8 mouse cellular contexts compared by ENCODE assay signal in the genomic region with DNA sequence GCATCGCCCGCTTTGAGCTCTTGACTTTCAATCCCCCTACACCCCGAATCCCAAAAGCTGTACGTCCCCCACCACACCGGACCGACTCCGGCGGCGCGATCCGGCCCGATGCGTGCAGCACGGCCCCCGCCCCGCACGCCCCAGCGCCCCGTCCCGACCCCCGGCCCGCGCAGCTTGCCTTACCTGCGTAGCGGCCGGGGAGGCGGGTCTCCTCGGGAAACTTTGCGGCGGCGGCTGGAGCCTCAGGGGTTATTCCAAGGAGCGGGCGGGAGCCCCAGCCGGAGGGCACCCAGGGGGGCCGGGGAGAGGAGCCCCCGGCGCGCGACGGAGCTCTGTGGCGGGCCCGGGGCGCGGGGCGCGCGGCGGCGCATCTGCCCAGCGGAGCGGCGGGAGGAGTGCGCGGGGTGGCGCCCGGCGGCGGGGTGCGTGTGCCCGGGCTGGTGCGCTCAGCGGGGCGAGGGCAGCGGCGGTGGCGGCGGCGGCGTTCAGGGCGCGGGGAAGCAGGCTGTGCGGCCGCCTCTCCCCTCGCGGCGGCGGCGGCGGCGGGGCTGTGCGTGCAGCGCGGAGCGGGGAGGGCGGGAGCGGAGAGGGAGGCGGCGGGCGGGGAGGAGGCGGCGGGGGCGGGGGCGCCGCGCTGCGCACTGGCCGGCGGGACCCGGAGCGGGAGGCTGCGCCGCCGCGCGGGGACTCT. TPM values are rescaled to one million over a fixed set of nuclear protein-coding genes. Genes with fewer than 3 reads are reported as not detected.
DNase-seq lines count a peak whose midpoint lies in the region; ATAC-seq lines count a peak whose summit lies in the region.

No protein-coding gene starts in this region.

- H3K9ac ChIP-seq in hindbrain, embryonic 13.5 days: peak overlapping the region; percentile 87

- no peaks in the 10 kb centered on the region for H3K9me3 ChIP-seq in hindbrain, embryonic 13.5 days
- no peaks in the 10 kb centered on the region for H3K9me3 ChIP-seq in midbrain, embryonic 10.5 days (replicated peaks)

- peak; percentile 59 for DNase-seq in cerebellum, adult 11 months
- no peak for DNase-seq in cerebellum, postnatal 4 days (ENCODE audit: low spot score in 2 of 2)
- peak; percentile 66 for DNase-seq in right cerebral cortex, postnatal 25 days
- no peak for DNase-seq in right cerebral cortex, postnatal 36 days (ENCODE audit: low spot score in 2 of 2)
- DNase-seq in midbrain, embryonic 10.5 days (ENCODE audit: low spot score): peak; percentile 58
- DNase-seq in thymus, postnatal 36 days: peak; percentile 17 to 36

- peak overlapping the region; percentile 62 for H3K27ac ChIP-seq in hindbrain, embryonic 13.5 days
- H3K27ac ChIP-seq in midbrain, embryonic 10.5 days (replicated peaks): peak overlapping the region; percentile 86

- H3K36me3 ChIP-seq in hindbrain, embryonic 13.5 days: no peaks in the 10 kb centered on the region
- H3K36me3 ChIP-seq in midbrain, embryonic 10.5 days: no peaks in the 10 kb centered on the region

- peak overlapping the region; percentile 78 for H3K4me3 ChIP-seq in hindbrain, embryonic 13.5 days
- peak overlapping the region; percentile 76 for H3K4me3 ChIP-seq in midbrain, embryonic 10.5 days

- peak; percentile 29 for ATAC-seq in hindbrain, embryonic 13.5 days (ENCODE audit: low FRiP score)
- ATAC-seq in megakaryocyte progenitor cell, adult 5-6 weeks (replicated peaks; ENCODE audit: poor library complexity): no peak

- peaks cover 72% of the 10 kb centered on the region for H3K27me3 ChIP-seq in hindbrain, embryonic 13.5 days
- peaks cover 98% of the 10 kb centered on the region for H3K27me3 ChIP-seq in midbrain, embryonic 10.5 days (ENCODE audit: low read depth, poor library complexity, severe bottlenecking)

- peak overlapping the region; percentile 93 for H3K4me2 ChIP-seq in hindbrain, embryonic 13.5 days

- H3K4me1 ChIP-seq in hindbrain, embryonic 13.5 days (replicated peaks): peaks cover 45% of the 10 kb centered on the region
- H3K4me1 ChIP-seq in midbrain, embryonic 10.5 days: peaks cover 80% of the 10 kb centered on the region

- WGBS in hindbrain, embryonic 13.5 days: 1% methylated on average over 73 of the region's 105 CpGs
- under 1% methylated on average over 89 of the region's 105 CpGs for WGBS in midbrain, embryonic 10.5 days

RNA-seq across cellular contexts. Expression of a gene that starts 40.5 kb away (rescaled TPM):
- polyA plus RNA-seq in hindbrain, embryonic 13.5 days (2015; fragmentation: Nextera tagmentation; extraction: Ambion mirVana): 233 and 250 TPM in 2 replicates
- 274 and 293 TPM in 2 replicates for polyA plus RNA-seq in midbrain, embryonic 10.5 days (2016; fragmentation: Nextera tagmentation; extraction: Ambion mirVana)
- total RNA-seq in megakaryocyte progenitor cell, adult 5-6 weeks (2015): 33.1 and 34.0 TPM in 2 replicates
- total RNA-seq in megakaryocyte progenitor cell, adult 5-6 weeks (2017): 60.8 and 69.5 TPM in 2 replicates

RNA-seq across cellular contexts. Expression of a gene that starts 51.8 kb away (rescaled TPM):
- polyA plus RNA-seq in hindbrain, embryonic 13.5 days (2015; fragmentation: Nextera tagmentation; extraction: Ambion mirVana): 881 and 924 TPM in 2 replicates
- polyA plus RNA-seq in midbrain, embryonic 10.5 days (2016; fragmentation: Nextera tagmentation; extraction: Ambion mirVana): 895 and 900 TPM in 2 replicates
- 599 and 622 TPM in 2 replicates for total RNA-seq in megakaryocyte progenitor cell, adult 5-6 weeks (2015)
- 549 and 714 TPM in 2 replicates for total RNA-seq in megakaryocyte progenitor cell, adult 5-6 weeks (2017)

Comparison
In these comparisons a context has a peak if more than half of its experiments do, and no peak if none do; other contexts are left out.
1. DNase-seq: peak in cerebellum, adult 11 months (single experiment), right cerebral cortex, postnatal 25 days (single experiment), midbrain, embryonic 10.5 days (single experiment) and thymus, postnatal 36 days (2 of 2); none in cerebellum, postnatal 4 days (0 of 2) and right cerebral cortex, postnatal 36 days (0 of 2).